ENCODE assay signal across 21 mouse cellular contexts in genomic region chr3:58303746-58304145, GRCm38 (mm10).
DNase-seq lines count a peak whose midpoint lies in the region; ATAC-seq and TF ChIP-seq lines count a peak whose summit lies in the region.
"Had no signal": no experiment of that assay in that cellular context is flagged by ENCODE, and none has a peak within 500 bp of the region (broad histone marks: within the 10 kb centered on the region; RNA-seq: fewer than 3 reads in every experiment).

No protein-coding gene starts in this region.

- TF ChIP-seq CTCF in midbrain, postnatal 0 days (IDR thresholded peaks at IDR 0.05), result no peak

- H3K36me3 ChIP-seq in midbrain, embryonic 14.5 days (ENCODE audit: control insufficient read depth, insufficient read depth, low read length), result no peaks in the 10 kb centered on the region
- H3K36me3 ChIP-seq in midbrain, postnatal 0 days (ENCODE audit: insufficient read depth, low read length), result no peaks in the 10 kb centered on the region
- no peaks in the 10 kb centered on the region for H3K36me3 ChIP-seq in embryonic facial prominence, embryonic 10.5 days (replicated peaks)
- H3K36me3 ChIP-seq: embryonic facial prominence, embryonic 15.5 days; forebrain, embryonic 10.5 days; heart, embryonic 12.5 days; hindbrain, embryonic 13.5 days had no signal

- no peak overlapping the region for H3K4me3 ChIP-seq in midbrain, embryonic 14.5 days (replicated peaks; ENCODE audit: low read depth, low read length)
- no peak overlapping the region for H3K4me3 ChIP-seq in midbrain, postnatal 0 days (ENCODE audit: low read depth, low read length)
- H3K4me3 ChIP-seq in embryonic facial prominence, embryonic 10.5 days, result no peak overlapping the region
- H3K4me3 ChIP-seq: embryonic facial prominence, embryonic 15.5 days; erythroblast, embryonic 14.5 days; forebrain, embryonic 10.5 days; gastrocnemius, adult 2 months; heart, embryonic 12.5 days; hindbrain, embryonic 13.5 days had no signal

- no peaks in the 10 kb centered on the region for H3K9me3 ChIP-seq in midbrain, embryonic 14.5 days (ENCODE audit: control insufficient read depth, low read length)
- H3K9me3 ChIP-seq in midbrain, postnatal 0 days (ENCODE audit: low read length), result no peaks in the 10 kb centered on the region
- H3K9me3 ChIP-seq in embryonic facial prominence, embryonic 10.5 days, result no peaks in the 10 kb centered on the region
- H3K9me3 ChIP-seq: embryonic facial prominence, embryonic 15.5 days; forebrain, embryonic 10.5 days; heart, embryonic 12.5 days; hindbrain, embryonic 13.5 days had no signal

- H3K9ac ChIP-seq in midbrain, embryonic 14.5 days (replicated peaks; ENCODE audit: low read length), result no peak overlapping the region
- no peak overlapping the region for H3K9ac ChIP-seq in midbrain, postnatal 0 days (replicated peaks; ENCODE audit: low read length, poor library complexity, severe bottlenecking)
- H3K9ac ChIP-seq: embryonic facial prominence, embryonic 15.5 days; heart, embryonic 12.5 days; hindbrain, embryonic 13.5 days had no signal

- ATAC-seq in midbrain, embryonic 14.5 days (ENCODE audit: low FRiP score, low TSS enrichment), result no peak
- no peak for ATAC-seq in midbrain, postnatal 0 days (ENCODE audit: low FRiP score)
- ATAC-seq: activated CD4-positive, CD25-positive, alpha-beta regulatory T cell, adult 4 months; forebrain, embryonic 14.5 days; hindbrain, postnatal 0 days; Patski had no signal

- 26% methylated on average over 3 of the region's 3 CpGs for WGBS in midbrain, embryonic 14.5 days
- WGBS in midbrain, postnatal 0 days, result 21% methylated on average over 3 of the region's 3 CpGs
- 30% methylated on average over 3 of the region's 3 CpGs for WGBS in embryonic facial prominence, embryonic 10.5 days

- DNase-seq in embryo, embryonic 11 days, result peak; percentile 18
- no peak for DNase-seq in embryo, embryonic 9.5 days (ENCODE audit: extremely low spot score)
- peak; percentile 35 for DNase-seq in midbrain, embryonic 14.5 days
- no peak for DNase-seq in midbrain, postnatal 0 days (ENCODE audit: low spot score)
- DNase-seq in embryonic facial prominence, embryonic 10.5 days (ENCODE audit: low spot score), result peak; percentile 23
- DNase-seq in cerebellum, adult 11 months, result no peak
- no peak for DNase-seq in right cerebral cortex, postnatal 14 days
- DNase-seq: adrenal gland, postnatal 14 days; cerebellum, adult 8-10 months; cerebellum, postnatal 14 days; gastrocnemius, adult 2 months; gastrocnemius, postnatal 25 days had no signal

- H3K27ac ChIP-seq in midbrain, embryonic 14.5 days (replicated peaks; ENCODE audit: low read depth, low read length), result no peak overlapping the region
- no peak overlapping the region for H3K27ac ChIP-seq in midbrain, postnatal 0 days (ENCODE audit: low read depth, low read length)
- H3K27ac ChIP-seq in embryonic facial prominence, embryonic 10.5 days (replicated peaks), result no peak overlapping the region
- H3K27ac ChIP-seq: embryonic facial prominence, embryonic 15.5 days; forebrain, embryonic 10.5 days; gastrocnemius, adult 2 months; hindbrain, embryonic 13.5 days; hindbrain, postnatal 0 days had no signal

- no peak overlapping the region for H3K4me2 ChIP-seq in midbrain, embryonic 14.5 days (ENCODE audit: low read length)
- no peak overlapping the region for H3K4me2 ChIP-seq in midbrain, postnatal 0 days (ENCODE audit: low read depth, low read length, poor library complexity, severe bottlenecking)
- H3K4me2 ChIP-seq: embryonic facial prominence, embryonic 15.5 days; heart, embryonic 12.5 days; hindbrain, embryonic 13.5 days had no signal

- no peaks in the 10 kb centered on the region for H3K27me3 ChIP-seq in midbrain, embryonic 14.5 days (ENCODE audit: control insufficient read depth, insufficient read depth, low read length)
- no peaks in the 10 kb centered on the region for H3K27me3 ChIP-seq in midbrain, postnatal 0 days (ENCODE audit: insufficient read depth, low read length)
- no peaks in the 10 kb centered on the region for H3K27me3 ChIP-seq in embryonic facial prominence, embryonic 10.5 days (replicated peaks; ENCODE audit: low read depth, poor library complexity, severe bottlenecking)
- H3K27me3 ChIP-seq: embryonic facial prominence, embryonic 15.5 days; heart, embryonic 12.5 days; hindbrain, embryonic 13.5 days; Patski had no signal

- no peaks in the 10 kb centered on the region for H3K4me1 ChIP-seq in midbrain, embryonic 14.5 days (ENCODE audit: control insufficient read depth, insufficient read depth, low read length)
- no peaks in the 10 kb centered on the region for H3K4me1 ChIP-seq in midbrain, postnatal 0 days (ENCODE audit: insufficient read depth, low read length)
- H3K4me1 ChIP-seq in embryonic facial prominence, embryonic 10.5 days, result peaks cover 10% of the 10 kb centered on the region
- H3K4me1 ChIP-seq: embryonic facial prominence, embryonic 15.5 days; hindbrain, embryonic 13.5 days had no signal

Comparison
In these comparisons a context has a peak if more than half of its experiments do, and no peak if none do; other contexts are left out.
1. DNase-seq: peak in embryo, embryonic 11 days (single experiment), midbrain, embryonic 14.5 days (single experiment) and embryonic facial prominence, embryonic 10.5 days (single experiment); none in embryo, embryonic 9.5 days (single experiment), midbrain, postnatal 0 days (single experiment), cerebellum, adult 11 months (single experiment) and right cerebral cortex, postnatal 14 days (single experiment).